Mouse (Mus musculus) layer of hippocampus, adult 2 months (tissue): ENCODE measurements at regions not wholly inside any gene's neighbourhood (a gene's known extent, or its start where the extent isn't known, plus 50 kb on each side); places are given as distances from the start of the nearest gene placed in this dataset.

Experiments used
- DNase-seq, 2 experiments: peaks; one replicate each; pipeline ENCODE4 v3.0.0; 2022; ENCODE audit warnings: low spot score in 2 of 2
- H3K27ac ChIP-seq: fragments of 200-600 bp; 2 replicates; pipeline ENCODE4 v1.8.1; 2022
- H3K4me3 ChIP-seq: fragments of 200-600 bp; 2 replicates; pipeline ENCODE4 v1.8.1; 2022; ENCODE audit warnings: mild to moderate bottlenecking
- CTCF ChIP-seq: fragments of 200-600 bp; conservative IDR thresholded peaks from 2 replicates; pipeline ENCODE4 v1.8.1; 2022; ENCODE audit warnings: antibody characterized with exemption, mild to moderate bottlenecking, moderate library complexity

- H3K27ac ChIP-seq = peak overlapping the region; percentile 89
- no peak overlapping the region for H3K4me3 ChIP-seq
- DNase-seq = peak in 1 of 2 experiments; percentile 23
- TF ChIP-seq CTCF = no peak
Measured at GRCm38 (mm10) chr3:53988256-53988655, 124.6 kb upstream of the Ufm1 start.

GRCm38 (mm10) chr3:53987316-53987715, 123.7 kb upstream of the Ufm1 start:
- DNase-seq = no peak
- no peak overlapping the region for H3K4me3 ChIP-seq
- peak overlapping the region; percentile 89 for H3K27ac ChIP-seq
- TF ChIP-seq CTCF = no peak

DNA sequence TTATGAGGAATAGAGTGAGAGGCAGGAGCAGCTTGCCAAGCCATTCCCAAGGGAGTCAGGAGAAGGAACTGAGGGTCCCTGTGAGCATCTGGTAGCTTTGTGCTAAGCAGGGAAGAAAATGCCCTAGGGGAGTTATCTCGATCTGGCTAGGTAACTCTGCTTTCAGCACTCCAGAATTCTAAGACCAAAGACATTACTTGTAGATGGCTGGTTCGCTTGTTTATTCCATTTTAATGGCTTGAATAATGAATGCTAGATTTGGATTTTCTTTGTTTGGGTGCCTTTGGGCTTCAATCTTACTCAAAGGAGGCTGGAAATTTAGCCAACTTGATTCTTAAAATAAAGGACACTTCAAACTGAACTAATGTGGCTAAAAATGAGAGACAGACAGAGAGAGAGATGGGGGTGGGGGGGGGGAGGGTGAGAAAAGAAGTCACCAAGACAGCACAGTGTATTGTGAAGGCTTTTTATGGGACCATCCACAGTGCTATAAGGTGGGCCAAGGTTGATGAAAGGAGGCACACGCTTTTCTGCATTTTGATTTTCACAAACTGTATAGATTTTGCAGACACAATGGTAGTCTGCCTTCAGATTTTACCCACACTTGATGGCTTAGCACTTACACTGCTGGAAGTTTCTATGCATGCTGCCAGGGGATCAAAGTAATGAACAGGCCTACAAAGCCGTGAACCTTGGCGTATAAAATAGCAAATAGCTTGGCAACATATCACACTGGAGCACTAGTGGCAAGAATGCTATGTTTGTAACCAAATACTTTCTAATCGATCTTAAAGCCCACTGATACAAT, 121.3 kb upstream of the Ufm1 start:
- Histone ChIP-seq H3K27ac (no peak overlapping the region), H3K4me3 (no peak overlapping the region)
- no peak for DNase-seq
- TF ChIP-seq CTCF = no peak

GRCm38 (mm10) chr3:53982311-53982710, 118.7 kb upstream of the Ufm1 start:
- Histone ChIP-seq H3K4me3 (no peak overlapping the region), H3K27ac (no peak overlapping the region)
- no peak for TF ChIP-seq CTCF
- no peak for DNase-seq

GRCm38 (mm10) chr3:53981585-53981984, 118.0 kb upstream of the Ufm1 start:
- DNase-seq = peak in 1 of 2 experiments; percentile 4
- TF ChIP-seq CTCF = no peak
- Histone ChIP-seq H3K27ac (peak overlapping the region; percentile 64; the same call in 1 of the 2 replicates), H3K4me3 (no peak overlapping the region)

DNA sequence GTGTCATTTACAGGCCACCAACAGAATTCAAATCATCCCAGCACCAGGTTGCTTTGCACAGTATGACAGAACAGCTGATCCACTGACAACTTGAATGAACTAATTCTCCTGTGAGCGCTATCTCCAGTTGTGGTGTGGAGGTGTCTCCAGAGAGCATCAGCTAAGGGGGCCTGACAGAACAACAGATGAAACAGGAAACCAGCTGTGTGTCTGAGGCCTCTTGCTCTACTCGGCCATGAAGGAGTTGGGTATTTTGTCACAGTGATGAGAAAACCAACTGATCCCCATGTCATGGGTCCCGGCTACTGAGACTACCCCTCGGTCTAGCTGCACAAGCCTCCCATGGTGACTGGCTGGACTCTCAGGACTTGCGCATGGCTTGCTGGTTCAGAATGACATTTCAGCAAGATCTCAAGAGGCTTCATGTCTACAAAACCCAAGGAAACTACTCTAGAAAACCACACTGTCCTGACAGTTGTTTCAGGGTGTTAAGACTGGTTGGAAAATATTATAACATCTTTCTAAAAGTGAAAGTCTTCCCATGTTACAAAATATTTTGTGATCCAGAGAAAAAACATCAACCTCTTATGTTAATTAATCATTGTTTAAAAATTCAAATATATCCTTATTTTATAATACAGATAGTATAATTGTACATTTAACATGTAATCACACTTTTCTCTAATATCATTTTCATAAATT, 113.9 kb upstream of the Ufm1 start:
- TF ChIP-seq CTCF = no peak
- Histone ChIP-seq H3K27ac (no peak overlapping the region), H3K4me3 (no peak overlapping the region)
- no peak for DNase-seq

DNA sequence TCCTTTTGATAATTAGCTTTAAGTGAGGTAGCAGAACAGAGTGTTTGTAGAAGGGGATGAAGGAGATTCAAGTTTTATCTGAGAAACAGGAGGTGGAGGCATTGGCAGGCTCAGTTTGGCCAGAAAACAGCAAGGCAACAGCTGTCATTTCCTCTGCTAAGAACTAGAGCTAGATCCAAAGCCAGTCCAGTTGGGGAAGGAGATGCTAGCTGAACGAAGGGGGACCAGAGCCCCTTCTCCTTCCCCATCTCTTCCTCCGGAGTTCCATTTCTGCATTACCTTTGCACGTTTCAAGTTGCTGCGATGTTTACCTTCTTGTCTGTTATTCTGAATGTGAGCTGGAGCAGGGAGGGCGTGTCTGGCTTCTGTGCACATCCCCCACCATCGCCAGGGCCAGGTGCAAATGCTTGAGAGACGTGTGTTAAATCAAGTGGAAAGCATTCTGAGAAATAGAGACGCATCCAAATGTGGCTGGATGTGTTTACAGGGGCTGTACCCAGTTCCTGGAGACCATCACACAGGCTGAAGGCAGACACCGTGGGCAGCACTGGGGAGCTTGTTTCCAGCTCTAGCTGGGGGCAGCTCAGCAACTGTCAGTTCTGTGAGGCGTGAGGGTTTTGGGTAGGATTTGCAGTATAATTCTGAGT, 111.4 kb upstream of the Ufm1 start:
- peak; percentile 19 to 38 for DNase-seq
- no peak for TF ChIP-seq CTCF
- H3K27ac ChIP-seq = peak overlapping the region; percentile 76

GRCm38 (mm10) chr3:53969000-53969641, 105.5 kb upstream of the Ufm1 start:
- DNase-seq = no peak
- no peak overlapping the region for H3K4me3 ChIP-seq
- H3K27ac ChIP-seq = no peak overlapping the region
- TF ChIP-seq CTCF = no peak

More for the DNA sequence above, 111.4 kb upstream of the Ufm1 start:
- no peak overlapping the region for H3K4me3 ChIP-seq

DNA sequence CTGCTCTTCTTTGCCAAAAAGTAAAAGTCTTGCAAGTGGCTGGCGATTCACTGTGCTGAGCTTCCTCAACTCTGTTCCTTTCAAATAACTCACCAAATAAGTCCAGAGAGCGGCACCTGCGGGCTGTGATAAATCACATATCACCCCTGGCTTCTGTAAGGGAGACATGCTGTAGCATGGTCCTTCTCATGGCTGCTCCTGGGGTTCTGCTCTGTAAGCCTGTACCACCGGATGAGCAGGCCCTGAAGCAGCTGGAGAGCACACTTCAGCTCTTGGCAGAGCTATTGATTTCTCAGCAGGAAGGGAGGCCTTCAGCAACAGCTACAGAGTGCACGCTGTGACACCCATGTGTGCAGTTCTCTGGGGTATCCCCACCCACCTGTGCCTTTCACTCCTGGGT, 101.5 kb upstream of the Ufm1 start:
- no peak for DNase-seq
- no peak for TF ChIP-seq CTCF

GRCm38 (mm10) chr3:53953801-53954200, 90.2 kb upstream of the Ufm1 start:
- Histone ChIP-seq H3K4me3 (no peak overlapping the region), H3K27ac (no peak overlapping the region)
- TF ChIP-seq CTCF = no peak
- no peak for DNase-seq

More for the DNA sequence above, 101.5 kb upstream of the Ufm1 start:
- no peak overlapping the region for H3K27ac ChIP-seq
- no peak overlapping the region for H3K4me3 ChIP-seq

GRCm38 (mm10) chr3:53939684-53940189, 76.1 kb upstream of the Ufm1 start:
- H3K27ac ChIP-seq = no peak overlapping the region
- DNase-seq = no peak
- TF ChIP-seq CTCF = no peak
- H3K4me3 ChIP-seq = no peak overlapping the region

GRCm38 (mm10) chr3:53931745-53932144, 68.1 kb upstream of the Ufm1 start:
- no peak for TF ChIP-seq CTCF
- Histone ChIP-seq H3K4me3 (no peak overlapping the region), H3K27ac (no peak overlapping the region)
- DNase-seq = no peak

- H3K27ac ChIP-seq = peak overlapping the region; percentile 16; the same call in 1 of the 2 replicates
- no peak for TF ChIP-seq CTCF
- peak; percentile 56 to 80 for DNase-seq
- H3K4me3 ChIP-seq = no peak overlapping the region
Measured at GRCm38 (mm10) chr3:53919941-53920340, 56.3 kb upstream of the Ufm1 start.
